Mouse (Mus musculus) kidney, postnatal 4 days (tissue): ENCODE measurements around the gene Rab4a.

Source experiments
- DNase-seq, 2 experiments: peaks; one replicate each; pipeline ENCODE4 v3.0.0; 2021; ENCODE audit warnings: mixed read lengths in 2 of 2

The Rab4a gene

DNA sequence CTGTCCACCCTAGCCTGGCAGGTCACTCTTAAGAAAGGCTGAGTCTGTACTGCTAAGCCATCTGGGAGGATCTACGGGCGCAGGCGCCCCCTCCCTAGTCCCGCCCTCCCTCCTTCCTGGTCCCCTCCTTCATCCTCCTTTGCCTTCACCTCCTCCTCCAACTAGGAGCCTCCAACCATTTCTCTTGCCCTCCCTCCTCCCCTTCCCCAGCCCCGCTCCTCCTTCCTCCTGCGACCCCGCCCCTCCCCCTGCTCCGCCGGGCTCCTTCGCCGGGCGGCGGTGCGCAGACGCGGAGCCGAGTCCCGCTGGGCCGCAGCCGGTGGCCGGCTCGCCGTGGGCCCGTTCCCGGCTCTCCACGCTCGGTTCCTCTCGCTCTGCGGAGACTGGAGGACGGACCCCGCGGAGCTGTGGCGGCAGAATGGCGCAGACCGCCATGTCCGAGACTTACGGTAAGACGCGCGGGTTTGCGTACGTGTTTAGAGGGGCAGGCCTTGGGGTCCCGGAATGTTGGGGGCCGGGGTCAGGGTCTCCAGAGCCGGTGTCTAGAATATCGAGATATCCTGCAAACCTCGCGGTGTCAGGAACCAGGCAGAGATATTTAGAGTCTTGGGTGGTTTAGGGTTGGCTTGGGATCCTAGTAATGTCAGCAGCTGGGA lies at the start of gene Rab4a:
Gene Rab4a, plus strand, starts transcription at position 268 of the 656 bp plus-strand sequence.
- peak; percentile 95 to 96 for DNase-seq

DNA sequence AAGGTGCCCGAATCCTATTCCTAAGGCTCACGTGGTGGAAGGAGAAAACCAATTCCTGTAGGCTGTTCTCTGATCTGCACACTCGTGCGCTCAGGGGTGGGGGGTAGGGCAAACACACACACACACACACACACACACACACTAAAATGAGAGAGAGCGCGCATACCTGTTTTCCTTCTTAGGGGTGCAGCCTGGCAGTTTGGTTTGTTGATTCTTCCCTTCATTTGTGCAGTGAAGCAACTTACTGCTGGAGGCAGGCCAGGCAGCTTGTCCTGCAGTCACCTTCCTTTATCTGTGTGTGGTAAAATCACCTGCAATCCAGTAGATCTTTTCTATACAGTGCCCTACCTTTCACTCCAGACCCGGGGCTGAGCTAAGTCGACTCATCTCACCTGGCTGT lies 48.9 kb upstream of the Rab4a start:
- no peak for DNase-seq

GRCm38 (mm10) chr8:123758935-123759334 lies 46.9 kb upstream of the Rab4a start:
- DNase-seq = no peak

DNA sequence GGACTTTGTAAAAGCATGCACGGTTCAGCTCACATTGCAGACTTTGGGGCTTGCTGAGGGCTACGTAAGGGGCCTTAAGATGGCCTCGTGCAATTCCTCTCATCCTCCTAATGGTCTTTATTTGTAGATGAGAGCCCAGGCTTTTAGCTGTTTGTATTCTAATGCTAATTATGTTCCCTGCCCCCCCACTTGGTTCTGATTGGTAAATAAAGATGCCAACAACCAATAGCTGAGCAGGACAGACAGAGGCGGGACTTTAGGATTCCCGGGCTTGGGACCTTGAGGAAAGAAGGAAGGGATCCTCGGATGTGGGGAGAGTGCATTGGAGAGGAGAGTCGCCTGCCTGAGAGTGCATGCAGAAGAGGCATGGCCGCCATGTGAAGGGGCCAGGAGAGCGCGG lies 45.9 kb upstream of the Rab4a start:
- DNase-seq = peak; percentile 31 to 43

DNA sequence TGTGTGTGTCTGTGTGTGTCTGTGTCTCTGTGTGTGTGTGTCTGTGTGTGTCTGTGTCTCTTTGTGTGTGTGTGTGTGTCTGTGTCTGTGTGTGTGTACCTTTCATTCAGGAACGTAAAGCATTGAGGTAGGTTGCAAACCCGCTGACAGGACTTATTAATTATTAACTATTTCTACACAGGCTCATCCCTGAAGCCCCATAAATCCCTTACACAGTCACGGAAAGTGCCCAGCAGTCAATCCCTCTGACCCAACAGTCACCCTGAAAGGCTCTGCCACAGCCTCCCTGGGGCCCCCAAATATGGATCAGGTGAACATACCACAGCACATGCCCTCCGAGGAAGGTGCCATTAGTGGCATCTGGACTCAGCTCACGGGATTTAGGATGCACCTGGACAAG lies 45.2 kb upstream of the Rab4a start:
- no peak for DNase-seq

- peak; percentile 32 to 37 for DNase-seq
These were observed 44.4 kb upstream of the Rab4a start for GRCm38 (mm10) chr8:123761266-123761882.

- no peak for DNase-seq
These were observed 43.9 kb upstream of the Rab4a start for GRCm38 (mm10) chr8:123761883-123762270.

GRCm38 (mm10) chr8:123763355-123763754 lies 42.4 kb upstream of the Rab4a start:
- peak; percentile 74 to 80 for DNase-seq

- DNase-seq = peak in 1 of 2 experiments; percentile 51
These were observed 41.1 kb upstream of the Rab4a start for GRCm38 (mm10) chr8:123764671-123765070.

DNA sequence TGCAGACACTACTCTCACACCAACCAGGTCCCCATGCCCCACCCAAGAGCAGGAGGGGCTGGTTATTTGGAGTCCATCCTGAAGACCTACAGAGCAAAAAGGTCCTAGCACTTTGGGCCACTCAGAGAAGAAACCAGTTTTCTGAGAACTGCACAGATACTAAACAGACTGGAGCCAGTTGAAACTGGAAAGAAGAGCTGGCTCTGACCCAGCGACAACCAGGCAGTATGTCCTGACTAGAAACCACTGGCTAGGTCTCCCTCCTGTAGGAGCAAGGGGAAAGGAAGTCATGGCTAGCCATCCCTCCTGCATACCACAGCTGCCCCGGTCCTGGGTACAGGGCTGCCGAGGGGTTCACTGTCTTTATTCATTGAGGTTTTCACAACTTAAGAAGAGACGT lies 39.3 kb upstream of the Rab4a start:
- no peak for DNase-seq

- DNase-seq = no peak
These were observed 37.9 kb upstream of the Rab4a start for GRCm38 (mm10) chr8:123767874-123768273.

- peak; percentile 80 to 81 for DNase-seq
These were observed 37.1 kb upstream of the Rab4a start for GRCm38 (mm10) chr8:123768492-123769356.

DNA sequence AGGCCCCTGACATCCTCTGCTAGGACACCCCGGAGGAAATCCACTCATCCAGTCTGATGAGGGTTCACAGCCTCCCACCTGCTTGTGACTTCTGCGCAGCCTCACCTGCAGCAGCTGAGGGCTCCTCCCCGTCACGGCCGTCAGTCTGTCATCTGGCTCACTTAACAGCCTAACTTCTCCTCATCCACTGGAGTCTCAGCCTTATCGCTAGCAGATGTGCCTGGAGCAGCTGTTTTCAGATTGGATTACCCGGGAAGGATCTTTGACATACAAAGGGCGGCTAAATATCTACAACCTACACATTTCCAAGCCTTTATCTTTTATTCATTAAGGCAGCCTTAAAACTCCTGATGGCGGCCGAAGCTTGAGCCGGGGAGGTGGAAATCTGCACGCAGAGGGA lies 32.3 kb upstream of the Rab4a start:
- no peak for DNase-seq

GRCm38 (mm10) chr8:123774491-123774890 lies 31.3 kb upstream of the Rab4a start:
- no peak for DNase-seq

DNA sequence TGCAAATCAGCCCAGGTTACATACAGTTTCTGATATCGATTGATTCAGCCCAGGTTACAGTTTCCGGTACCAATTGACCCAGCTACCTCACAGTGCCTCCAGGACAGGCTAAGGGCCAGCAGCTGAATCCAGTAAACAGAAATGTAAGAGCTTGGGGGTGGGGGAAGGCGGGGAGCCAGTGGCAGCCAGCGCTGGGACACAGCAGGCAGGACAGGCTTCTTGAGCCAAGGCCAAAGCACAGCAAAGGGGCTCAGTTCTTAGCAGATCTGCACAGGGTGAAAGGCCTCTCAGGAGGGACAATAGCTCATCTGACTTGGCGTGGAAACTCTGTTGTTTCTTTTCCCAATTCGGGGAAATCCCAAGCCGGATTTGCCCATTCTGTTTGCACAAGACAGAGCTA lies 28.5 kb upstream of the Rab4a start:
- peak; percentile 42 to 57 for DNase-seq

DNA sequence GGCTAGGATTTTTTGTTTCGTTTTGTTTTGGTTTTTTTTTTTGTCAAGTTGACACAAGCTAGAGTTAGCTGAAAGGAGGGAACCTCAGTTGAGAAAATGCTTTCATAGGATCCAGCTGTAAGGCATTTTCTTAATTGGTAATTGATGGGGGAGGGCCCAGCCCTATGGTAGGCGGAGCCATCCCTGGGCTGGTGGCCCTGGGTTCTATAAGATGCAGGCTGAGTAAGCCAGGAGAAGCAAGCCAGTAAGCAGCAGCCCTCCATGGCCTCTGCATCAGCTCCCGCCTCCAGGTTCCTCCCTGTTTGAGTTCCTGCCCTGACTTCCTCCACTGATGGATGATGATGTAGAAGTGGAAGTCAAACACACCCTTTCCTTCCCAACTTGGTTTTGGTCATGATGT lies 25.3 kb upstream of the Rab4a start:
- DNase-seq = peak; percentile 38 to 58

GRCm38 (mm10) chr8:123781256-123781655 lies 24.5 kb upstream of the Rab4a start:
- no peak for DNase-seq

GRCm38 (mm10) chr8:123783525-123784249 lies 22.1 kb upstream of the Rab4a start:
- peak; percentile 90 to 93 for DNase-seq

DNA sequence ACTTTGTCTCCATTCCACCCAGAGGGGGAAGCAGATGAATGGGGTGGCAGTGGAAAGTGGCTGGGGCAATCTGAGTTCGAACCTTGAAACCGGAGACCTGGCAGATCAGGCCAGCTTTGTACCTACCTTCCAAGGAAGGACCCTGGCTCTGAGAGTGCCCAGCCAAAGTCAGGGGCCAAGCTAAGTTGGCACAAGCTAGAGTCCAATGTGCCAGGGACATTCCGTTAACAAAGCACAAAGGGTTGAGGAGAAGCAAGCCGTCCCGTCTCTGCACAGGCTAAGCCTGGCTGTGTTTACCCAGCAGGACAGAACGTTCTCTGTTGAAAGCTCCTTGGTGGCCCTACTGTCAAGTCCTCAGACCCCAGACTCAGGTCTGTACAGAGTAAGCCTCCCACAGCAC lies 19.6 kb upstream of the Rab4a start:
- no peak for DNase-seq

DNA sequence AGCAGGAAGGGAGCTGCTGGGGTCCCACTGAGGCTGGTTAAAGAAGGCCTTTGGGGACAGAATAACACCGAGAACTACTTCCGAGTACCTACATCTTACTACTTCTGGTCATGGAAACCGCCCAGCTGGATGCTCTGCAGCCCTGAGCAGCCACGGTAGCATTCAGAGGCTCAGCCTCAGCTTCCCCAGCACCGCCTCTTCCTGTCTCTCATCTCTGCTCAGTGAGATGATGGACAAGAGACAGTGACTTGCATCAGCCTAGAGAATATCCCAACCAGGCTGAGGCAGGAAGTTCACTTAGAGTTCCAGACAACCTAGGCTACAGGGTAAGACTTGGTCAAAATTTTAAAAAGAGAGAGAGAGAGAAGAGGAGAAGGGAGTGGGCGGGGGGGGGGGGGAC lies 19.1 kb upstream of the Rab4a start:
- no peak for DNase-seq

DNA sequence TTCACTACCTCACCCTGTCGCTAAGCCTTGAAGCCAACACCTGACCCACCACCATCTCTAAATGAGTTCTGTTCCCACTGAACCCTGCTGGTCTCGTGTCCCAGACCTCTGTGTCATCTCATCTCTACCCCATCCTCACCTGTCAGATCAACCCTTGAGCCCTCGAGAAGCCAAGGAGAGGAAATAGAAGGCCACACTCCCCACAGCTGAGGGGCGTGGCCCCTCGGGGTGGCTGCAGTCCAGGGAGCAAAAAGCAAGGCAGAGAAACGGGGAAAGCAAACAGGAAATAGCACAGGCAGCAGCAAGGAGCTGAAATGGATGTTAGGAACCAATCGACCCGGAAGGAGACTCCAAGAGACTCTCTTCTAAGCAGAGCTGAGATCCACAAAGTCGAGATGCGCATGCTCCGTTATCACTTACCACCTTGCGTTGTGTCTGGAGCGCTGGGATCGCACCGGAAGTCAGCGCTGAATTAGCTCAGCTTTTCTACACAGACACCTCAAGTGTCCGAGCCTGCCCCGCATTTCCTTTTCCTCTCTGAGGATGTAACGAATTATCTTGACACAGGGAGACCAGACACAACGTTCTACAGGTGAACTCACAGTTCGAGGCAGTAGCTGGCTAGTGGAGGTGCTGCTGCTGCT lies 18.4 kb upstream of the Rab4a start:
- DNase-seq = no peak

- no peak for DNase-seq
These were observed 17.2 kb upstream of the Rab4a start for GRCm38 (mm10) chr8:123788416-123789170.
